Mouse (Mus musculus): ENCODE measurements around the gene Slc7a14.
"Not testable (repeated sequence)": the region's sequence is repeated elsewhere in the genome, so short reads cannot be mapped to it uniquely, and the experiment has no call there.

Gene Slc7a14

GRCm38 (mm10) chr3:31273247-31273646, 36.9 kb downstream of the Slc7a14 start:
- DNase-seq (ENCODE audit: low read depth, low spot score); H3K36me3 ChIP-seq (ENCODE audit: control insufficient read depth, insufficient read depth, low read length, poor library complexity, severe bottlenecking); H3K27me3 ChIP-seq (ENCODE audit: control insufficient read depth, insufficient read depth, low read length, poor library complexity, severe bottlenecking): not testable (repeated sequence)

DNA sequence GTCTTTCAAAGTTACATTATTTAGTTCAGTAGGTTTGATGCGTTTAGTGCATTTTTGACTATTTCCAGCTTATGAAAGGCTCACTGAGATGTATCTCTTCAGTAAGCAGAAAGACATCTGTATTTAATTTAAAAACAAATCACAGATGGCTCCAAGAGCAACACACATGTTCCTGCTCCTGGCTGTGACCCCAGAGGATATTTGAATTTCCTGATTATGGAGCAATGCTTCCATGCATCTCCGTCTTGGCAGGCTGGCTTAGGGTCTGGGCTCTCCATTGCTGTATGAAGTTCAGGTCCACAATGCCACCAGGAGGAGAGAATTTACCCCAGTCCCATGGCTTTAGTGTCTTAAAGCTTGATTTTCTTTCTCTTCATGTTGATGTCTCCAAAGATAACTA, 37.5 kb downstream of the Slc7a14 start:
- no peaks in the 10 kb centered on the region for H3K27me3 ChIP-seq (ENCODE audit: control insufficient read depth, insufficient read depth, low read length, poor library complexity, severe bottlenecking)
- no peak for DNase-seq (ENCODE audit: low read depth, low spot score)
- H3K36me3 ChIP-seq (ENCODE audit: control insufficient read depth, insufficient read depth, low read length, poor library complexity, severe bottlenecking) = no peaks in the 10 kb centered on the region

- DNase-seq (ENCODE audit: low read depth, low spot score) = no peak
- H3K36me3 ChIP-seq (ENCODE audit: control insufficient read depth, insufficient read depth, low read length, poor library complexity, severe bottlenecking) = no peaks in the 10 kb centered on the region
- no peaks in the 10 kb centered on the region for H3K27me3 ChIP-seq (ENCODE audit: control insufficient read depth, insufficient read depth, low read length, poor library complexity, severe bottlenecking)
These were observed 40.4 kb downstream of the Slc7a14 start for GRCm38 (mm10) chr3:31269551-31270317.

- DNase-seq (ENCODE audit: low read depth, low spot score) = no peak
- H3K27me3 ChIP-seq (ENCODE audit: control insufficient read depth, insufficient read depth, low read length, poor library complexity, severe bottlenecking) = no peaks in the 10 kb centered on the region
These were observed 42.3 kb downstream of the Slc7a14 start for GRCm38 (mm10) chr3:31267921-31268320.

GRCm38 (mm10) chr3:31266941-31267340, 43.2 kb downstream of the Slc7a14 start:
- H3K36me3 ChIP-seq (ENCODE audit: control insufficient read depth, insufficient read depth, low read length, poor library complexity, severe bottlenecking) = no peaks in the 10 kb centered on the region
- DNase-seq (ENCODE audit: low read depth, low spot score) = no peak

More at GRCm38 (mm10) chr3:31267921-31268320, 42.3 kb downstream of the Slc7a14 start:
- H3K36me3 ChIP-seq (ENCODE audit: control insufficient read depth, insufficient read depth, low read length, poor library complexity, severe bottlenecking) = no peaks in the 10 kb centered on the region

DNA sequence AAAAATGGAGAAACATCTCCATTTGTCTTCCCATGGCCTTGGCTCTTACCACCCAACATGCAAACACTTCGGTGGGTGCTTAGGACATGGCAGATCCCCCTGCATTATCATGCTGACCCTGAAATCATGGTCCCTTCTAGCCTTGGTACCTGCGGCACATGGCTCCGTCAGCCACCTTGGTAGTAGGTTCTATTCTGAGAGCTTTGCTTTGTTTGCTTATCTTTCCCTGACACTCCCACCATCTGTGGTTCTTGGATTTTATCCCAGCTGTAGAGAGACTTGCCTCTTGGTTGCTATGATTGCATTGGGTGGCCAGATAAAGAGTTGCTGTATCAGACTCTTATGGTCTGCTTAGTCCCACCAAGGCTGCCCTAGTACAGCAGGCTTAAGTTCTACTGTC, 46.6 kb downstream of the Slc7a14 start:
- Histone ChIP-seq H3K27me3 (ENCODE audit: control insufficient read depth, insufficient read depth, low read length, poor library complexity, severe bottlenecking) (no peaks in the 10 kb centered on the region), H3K36me3 (ENCODE audit: control insufficient read depth, insufficient read depth, low read length, poor library complexity, severe bottlenecking) (no peaks in the 10 kb centered on the region)
- no peak for DNase-seq (ENCODE audit: low read depth, low spot score)

More at GRCm38 (mm10) chr3:31266941-31267340, 43.2 kb downstream of the Slc7a14 start:
- H3K27me3 ChIP-seq (ENCODE audit: control insufficient read depth, insufficient read depth, low read length, poor library complexity, severe bottlenecking) = no peaks in the 10 kb centered on the region

DNA sequence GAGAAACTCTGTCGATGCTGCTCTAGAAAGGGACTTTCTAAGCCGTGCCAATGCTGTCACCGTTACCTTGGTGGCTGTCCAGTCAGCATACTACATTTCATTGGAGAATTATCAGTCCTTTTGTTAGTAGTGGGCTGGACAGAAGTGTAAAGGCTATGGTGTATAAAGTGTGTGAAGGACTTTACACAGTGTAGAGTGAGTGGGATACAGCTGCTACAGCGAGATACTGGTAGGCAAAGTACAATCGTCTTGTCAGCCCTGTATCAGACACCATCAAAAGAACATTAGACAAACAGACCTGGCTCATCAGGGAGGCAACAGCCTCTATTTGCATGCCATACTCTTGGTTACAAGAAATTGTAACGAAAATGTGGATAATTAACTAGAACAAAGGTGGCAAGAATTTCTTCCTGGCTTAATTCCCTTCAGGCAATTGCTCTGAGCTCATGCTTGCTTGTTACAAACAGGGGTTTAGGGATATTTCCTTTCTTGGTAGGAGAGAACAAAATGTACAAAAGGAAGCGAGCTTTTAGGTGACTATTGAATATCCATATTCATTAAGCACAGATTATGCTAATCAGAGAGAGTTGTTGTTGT, 48.7 kb downstream of the Slc7a14 start:
- no peak for DNase-seq (ENCODE audit: low read depth, low spot score)
- Histone ChIP-seq H3K36me3 (ENCODE audit: control insufficient read depth, insufficient read depth, low read length, poor library complexity, severe bottlenecking) (no peaks in the 10 kb centered on the region), H3K27me3 (ENCODE audit: control insufficient read depth, insufficient read depth, low read length, poor library complexity, severe bottlenecking) (no peaks in the 10 kb centered on the region)

DNA sequence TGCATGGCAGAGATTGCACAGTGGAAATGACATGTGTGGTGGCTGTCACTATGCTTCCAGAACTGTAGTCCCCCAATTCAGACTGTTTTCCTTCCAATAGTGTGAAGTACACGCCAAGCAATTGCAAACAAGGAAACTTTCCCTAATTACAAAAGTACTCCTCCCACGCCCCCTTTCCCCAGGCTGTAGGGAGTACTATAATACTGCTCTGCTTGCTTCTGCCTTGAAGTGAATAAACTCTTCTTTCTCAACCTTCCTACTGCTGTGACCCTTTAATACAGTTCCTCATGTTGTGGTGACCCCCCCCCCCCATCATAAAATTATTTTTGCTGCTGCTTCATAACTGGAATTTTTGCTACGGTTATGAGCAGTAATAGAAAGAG, 49.2 kb downstream of the Slc7a14 start:
- DNase-seq (ENCODE audit: low read depth, low spot score) = no peak
- Histone ChIP-seq H3K36me3 (ENCODE audit: control insufficient read depth, insufficient read depth, low read length, poor library complexity, severe bottlenecking) (no peaks in the 10 kb centered on the region), H3K27me3 (ENCODE audit: control insufficient read depth, insufficient read depth, low read length, poor library complexity, severe bottlenecking) (no peaks in the 10 kb centered on the region)

GRCm38 (mm10) chr3:31260329-31260963, 49.7 kb downstream of the Slc7a14 start:
- no peaks in the 10 kb centered on the region for H3K27me3 ChIP-seq (ENCODE audit: control insufficient read depth, insufficient read depth, low read length, poor library complexity, severe bottlenecking)
- DNase-seq (ENCODE audit: low read depth, low spot score) = no peak
- H3K36me3 ChIP-seq (ENCODE audit: control insufficient read depth, insufficient read depth, low read length, poor library complexity, severe bottlenecking) = no peaks in the 10 kb centered on the region

DNA sequence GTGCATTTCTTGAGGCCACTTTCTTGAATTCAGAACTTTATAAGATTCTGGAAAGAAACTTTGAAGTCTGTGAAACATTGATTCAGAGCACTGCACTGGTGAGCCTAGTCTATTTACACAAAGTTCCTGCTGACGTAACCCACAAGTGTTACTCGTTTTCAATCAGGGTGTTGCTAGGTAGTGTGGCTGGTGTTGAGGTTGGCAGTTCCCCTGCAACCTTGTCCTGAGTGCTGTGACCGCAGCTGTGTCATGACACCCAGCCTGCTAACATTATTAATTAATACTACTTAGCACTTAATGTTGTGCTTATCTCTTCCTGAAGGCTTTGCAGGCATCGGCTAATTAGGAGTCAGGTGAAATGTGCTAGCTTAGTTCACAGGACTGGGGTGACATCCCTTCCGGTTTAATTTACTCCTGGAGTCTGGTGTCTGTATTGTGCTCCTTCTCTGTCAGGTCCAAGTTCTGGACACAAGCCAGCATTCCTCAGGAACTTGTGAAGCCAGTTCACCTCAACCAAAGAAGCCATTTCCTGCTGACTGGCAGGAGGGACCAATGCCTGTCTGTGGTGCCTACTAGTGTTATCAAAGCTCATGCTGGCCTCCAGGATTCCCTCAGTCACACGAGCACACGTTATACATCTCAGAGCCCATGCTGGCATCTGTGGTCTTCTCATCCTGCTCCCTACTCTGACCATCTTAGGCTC, 50.5 kb downstream of the Slc7a14 start:
- Histone ChIP-seq H3K27me3 (ENCODE audit: control insufficient read depth, insufficient read depth, low read length, poor library complexity, severe bottlenecking) (no peaks in the 10 kb centered on the region), H3K36me3 (ENCODE audit: control insufficient read depth, insufficient read depth, low read length, poor library complexity, severe bottlenecking) (no peaks in the 10 kb centered on the region)
- DNase-seq (ENCODE audit: low read depth, low spot score) = no peak

- no peaks in the 10 kb centered on the region for H3K36me3 ChIP-seq (ENCODE audit: control insufficient read depth, insufficient read depth, low read length, poor library complexity, severe bottlenecking)
- no peak for DNase-seq (ENCODE audit: low read depth, low spot score)
These were observed 55.8 kb downstream of the Slc7a14 start for GRCm38 (mm10) chr3:31254427-31254826.

DNA sequence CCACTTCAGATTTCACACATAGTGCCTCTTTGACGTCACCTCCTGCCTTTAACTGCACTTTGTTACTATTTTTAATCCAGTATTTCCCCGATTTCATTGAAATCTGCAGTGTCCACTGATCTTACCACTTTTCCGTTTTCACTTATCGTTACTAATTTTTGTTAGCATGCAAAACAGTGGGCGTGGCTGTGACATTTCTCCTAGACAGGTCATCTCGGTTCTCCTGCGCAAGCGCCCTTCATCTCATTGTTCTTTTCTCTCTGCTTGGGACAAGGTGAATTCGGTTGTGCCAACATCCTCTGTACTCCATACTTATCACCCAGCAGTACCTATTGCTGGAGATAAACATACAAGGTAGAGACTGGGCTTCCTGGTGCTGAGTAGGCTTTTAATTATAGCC, 56.3 kb downstream of the Slc7a14 start:
- H3K27me3 ChIP-seq (ENCODE audit: control insufficient read depth, insufficient read depth, low read length, poor library complexity, severe bottlenecking) = no peaks in the 10 kb centered on the region
- DNase-seq (ENCODE audit: low read depth, low spot score) = no peak
- no peaks in the 10 kb centered on the region for H3K36me3 ChIP-seq (ENCODE audit: control insufficient read depth, insufficient read depth, low read length, poor library complexity, severe bottlenecking)

More at GRCm38 (mm10) chr3:31254427-31254826, 55.8 kb downstream of the Slc7a14 start:
- H3K27me3 ChIP-seq (ENCODE audit: control insufficient read depth, insufficient read depth, low read length, poor library complexity, severe bottlenecking) = no peaks in the 10 kb centered on the region

GRCm38 (mm10) chr3:31252566-31252965, 57.6 kb downstream of the Slc7a14 start:
- no peaks in the 10 kb centered on the region for H3K36me3 ChIP-seq (ENCODE audit: control insufficient read depth, insufficient read depth, low read length, poor library complexity, severe bottlenecking)
- no peak for DNase-seq (ENCODE audit: low read depth, low spot score)
- H3K27me3 ChIP-seq (ENCODE audit: control insufficient read depth, insufficient read depth, low read length, poor library complexity, severe bottlenecking) = no peaks in the 10 kb centered on the region

- Histone ChIP-seq H3K27me3 (ENCODE audit: control insufficient read depth, insufficient read depth, low read length, poor library complexity, severe bottlenecking) (no peaks in the 10 kb centered on the region), H3K36me3 (ENCODE audit: control insufficient read depth, insufficient read depth, low read length, poor library complexity, severe bottlenecking) (no peaks in the 10 kb centered on the region)
- no peak for DNase-seq (ENCODE audit: low read depth, low spot score)
These were observed 66.7 kb downstream of the Slc7a14 start for GRCm38 (mm10) chr3:31243478-31243877.

- no peaks in the 10 kb centered on the region for H3K36me3 ChIP-seq (ENCODE audit: control insufficient read depth, insufficient read depth, low read length, poor library complexity, severe bottlenecking)
- no peak for DNase-seq (ENCODE audit: low read depth, low spot score)
- no peaks in the 10 kb centered on the region for H3K27me3 ChIP-seq (ENCODE audit: control insufficient read depth, insufficient read depth, low read length, poor library complexity, severe bottlenecking)
These were observed 69.3 kb downstream of the Slc7a14 start for GRCm38 (mm10) chr3:31240840-31241239.
